Mouse (Mus musculus) small intestine, adult 2 months (tissue): ENCODE data around the gene Smpd3. TPM values are rescaled to one million over a fixed set of nuclear protein-coding genes. Genes with fewer than 3 reads are reported as not detected.
A peak's percentile ranks its signal among the peaks of the same experiment; 100 is the strongest.

Experiments
- H3K27ac ChIP-seq: fragments of 200-500 bp; 2 replicates; pipeline ENCODE4 v1.5.1; 2012; ENCODE audit warnings: low read depth, low read length, control low read depth, inconsistent platforms; ENCODE audit not compliant: insufficient read depth
- H3K27me3 ChIP-seq: fragments of 200-500 bp; 2 replicates; pipeline ENCODE4 v1.6.1; 2012; ENCODE audit warnings: mild to moderate bottlenecking, moderate library complexity, low read length, inconsistent platforms; ENCODE audit not compliant: control insufficient read depth, insufficient read depth
- H3K36me3 ChIP-seq: fragments of 200-500 bp; 2 replicates; pipeline ENCODE4 v1.6.1; 2012; ENCODE audit warnings: mild to moderate bottlenecking, low read length, control low read depth, inconsistent platforms; ENCODE audit not compliant: control insufficient read depth, insufficient read depth
- H3K4me1 ChIP-seq: fragments of 200-500 bp; 2 replicates; pipeline ENCODE4 v1.6.1; 2012; ENCODE audit warnings: low read length, inconsistent platforms, mixed read lengths; ENCODE audit not compliant: control insufficient read depth, insufficient read depth, insufficient read length
- H3K4me3 ChIP-seq: fragments of 200-500 bp; 2 replicates; pipeline ENCODE4 v1.5.1; 2012; ENCODE audit warnings: low read depth, mild to moderate bottlenecking, control low read depth, inconsistent platforms, low read length, moderate library complexity
- CTCF ChIP-seq: fragments of 200-500 bp; IDR thresholded peaks from 2 replicates; pipeline ENCODE4 v1.5.1; 2012; ENCODE audit warnings: low read depth, mild to moderate bottlenecking, control low read depth, inconsistent platforms, low read length, moderate library complexity, mixed read lengths; ENCODE audit not compliant: insufficient replicate concordance, insufficient read length; ENCODE audit errors: extremely low read depth
- POLR2A ChIP-seq: fragments of 200-500 bp; IDR thresholded peaks from 2 replicates; pipeline ENCODE4 v1.6.1; 2012; ENCODE audit warnings: low read depth, mild to moderate bottlenecking, control low read depth, inconsistent platforms, low read length, moderate library complexity
- WGBS: fragments of 180-500 bp; shearing (Covaris S2); methylation state at CpG from one replicate; pipeline ENCODE4 v1.1.7; 2018; 5-methylcytosine and 5-hydroxymethylcytosine counted together
- polyA plus RNA-seq: library from polyadenylated mRNA; depleted of rRNA; stranded (reverse); fragments of >200 nt; gene quantifications from 2 replicates; pipeline ENCODE4 v1.2.3, GENCODE M21; 2012

The Smpd3 gene
- polyA plus RNA-seq, 1 experiment = 73.6 TPM

DNA sequence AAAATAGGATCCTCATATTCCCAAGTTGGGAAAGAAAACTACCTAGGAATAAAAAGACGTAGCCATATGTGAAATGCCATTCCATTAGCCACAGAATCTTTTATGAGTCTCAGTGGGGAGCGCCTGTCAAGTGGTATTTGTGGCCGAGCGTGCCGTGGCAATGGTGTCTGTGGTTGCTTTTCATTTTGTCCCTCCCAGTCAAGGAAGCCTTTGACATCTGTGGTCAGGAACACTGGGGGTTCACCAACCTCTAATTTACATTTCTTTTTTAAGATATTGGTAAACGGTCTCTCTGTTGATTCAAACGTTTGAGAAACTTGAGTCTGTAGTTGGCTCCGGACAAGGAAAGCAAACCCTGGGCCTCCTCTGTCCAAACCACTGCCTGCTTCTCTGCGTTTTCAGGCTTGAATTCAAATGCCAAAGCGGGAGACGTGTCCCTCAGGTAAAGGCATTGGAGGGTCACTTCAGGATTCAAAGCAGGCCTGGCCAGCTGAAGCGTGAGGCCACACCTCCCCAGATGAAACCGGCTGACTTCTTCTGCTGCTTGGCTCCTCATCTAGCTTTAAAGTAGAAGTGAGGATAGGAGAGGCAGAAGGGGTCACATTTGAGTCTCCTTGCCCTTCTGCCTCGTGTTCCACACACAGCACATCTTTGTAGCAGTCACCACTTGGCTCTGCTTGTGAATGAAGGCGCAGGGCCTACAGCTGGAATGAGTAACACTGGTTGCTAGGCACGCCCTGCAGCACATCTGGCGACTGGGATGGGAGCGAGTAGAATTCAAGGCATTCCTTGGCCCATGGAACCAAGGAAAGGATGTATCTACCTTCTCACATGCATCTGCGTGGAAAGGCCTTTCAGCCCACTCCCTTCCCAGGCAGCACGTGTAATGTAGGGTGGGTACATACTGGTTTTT lies 45.0 kb downstream of the Smpd3 start:
- H3K4me3 ChIP-seq = no peak overlapping the region

DNA sequence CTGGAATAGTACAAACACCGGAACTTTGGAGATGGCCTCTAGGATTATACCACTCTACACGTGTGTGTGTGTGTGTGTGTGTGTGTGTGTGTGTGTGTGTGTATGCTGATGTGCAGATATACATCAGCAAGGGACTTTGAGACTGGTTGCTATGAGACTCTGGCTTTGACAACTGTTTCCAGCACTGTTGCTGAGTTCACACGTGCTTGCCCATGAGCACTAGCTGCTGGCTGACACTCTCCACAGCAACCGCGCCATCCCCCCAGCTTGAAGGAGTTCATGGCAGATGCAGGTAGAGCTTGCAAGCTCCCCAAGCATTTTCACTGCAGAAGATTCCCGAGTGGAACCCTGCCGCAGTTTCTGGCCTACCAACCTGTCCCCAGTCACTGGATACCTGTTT lies 48.3 kb downstream of the Smpd3 start:
- WGBS = 43% methylated on average over 7 of the region's 7 CpGs
- no peak overlapping the region for H3K4me3 ChIP-seq
- H3K4me1 ChIP-seq = peaks cover 15% of the 10 kb centered on the region
- TF ChIP-seq CTCF (no peak), POLR2A (no peak)
- peak overlapping the region; percentile 52; the same call in 1 of the 2 replicates for H3K27ac ChIP-seq
- no peaks in the 10 kb centered on the region for H3K36me3 ChIP-seq
- H3K27me3 ChIP-seq = no peaks in the 10 kb centered on the region

More for the DNA sequence above, 45.0 kb downstream of the Smpd3 start:
- Histone ChIP-seq H3K4me1 (peaks cover 15% of the 10 kb centered on the region), H3K27me3 (no peaks in the 10 kb centered on the region), H3K27ac (no peak overlapping the region), H3K36me3 (no peaks in the 10 kb centered on the region)
- TF ChIP-seq POLR2A (no peak), CTCF (no peak)
- 79% methylated on average over 20 of the region's 20 CpGs for WGBS

DNA sequence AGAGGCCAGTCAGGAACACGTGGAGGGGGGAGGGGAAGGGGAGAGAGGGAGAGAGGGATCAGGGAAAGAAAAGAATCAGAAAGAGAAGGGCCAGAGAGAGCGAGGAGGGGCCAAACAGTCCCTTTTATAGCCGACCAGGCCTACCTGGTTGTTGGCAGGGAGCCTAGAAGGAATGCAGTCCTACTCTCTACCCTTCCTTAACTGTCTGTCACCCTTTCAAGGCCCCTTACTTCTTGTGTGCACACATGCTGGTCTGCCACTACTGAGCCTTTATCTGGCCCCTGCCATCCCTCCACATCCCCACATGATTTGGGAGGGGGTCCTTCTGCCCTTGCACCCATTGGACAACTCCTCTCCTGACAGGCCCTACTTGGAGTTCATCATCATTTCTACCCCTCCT lies 49.1 kb downstream of the Smpd3 start:
- no peak for TF ChIP-seq CTCF
- no peak for TF ChIP-seq POLR2A
- Histone ChIP-seq H3K4me3 (no peak overlapping the region), H3K36me3 (no peaks in the 10 kb centered on the region), H3K27ac (peak overlapping the region; percentile 52), H3K4me1 (peaks cover 15% of the 10 kb centered on the region), H3K27me3 (no peaks in the 10 kb centered on the region)
- WGBS = 5% methylated on average over 3 of the region's 3 CpGs

DNA sequence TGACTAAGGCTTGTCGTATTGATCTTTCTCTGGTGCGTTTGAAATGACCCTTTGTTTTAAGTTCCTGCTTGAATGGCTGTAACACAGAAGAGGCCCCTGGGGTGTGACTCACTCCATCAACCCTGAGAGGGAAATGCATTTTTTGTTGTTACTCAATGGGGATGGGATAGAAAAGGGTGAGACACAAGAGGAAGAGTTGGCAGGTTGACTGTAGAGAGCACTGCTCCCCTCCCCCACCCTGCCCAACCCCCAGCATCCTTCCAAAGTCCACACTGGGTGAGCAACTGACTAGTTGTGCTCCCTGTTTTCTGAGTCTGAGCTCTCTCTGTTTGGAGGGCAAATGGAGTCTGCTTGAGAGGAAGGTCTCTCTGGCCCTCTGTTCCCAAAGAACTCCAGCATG lies 50.3 kb downstream of the Smpd3 start:
- TF ChIP-seq CTCF (no peak), POLR2A (no peak)
- H3K27ac ChIP-seq = peak overlapping the region; percentile 91
- peaks cover 15% of the 10 kb centered on the region for H3K4me1 ChIP-seq
- H3K4me3 ChIP-seq = no peak overlapping the region
- WGBS = 12% methylated on average over 2 of the region's 2 CpGs
- H3K36me3 ChIP-seq = no peaks in the 10 kb centered on the region
- H3K27me3 ChIP-seq = no peaks in the 10 kb centered on the region

DNA sequence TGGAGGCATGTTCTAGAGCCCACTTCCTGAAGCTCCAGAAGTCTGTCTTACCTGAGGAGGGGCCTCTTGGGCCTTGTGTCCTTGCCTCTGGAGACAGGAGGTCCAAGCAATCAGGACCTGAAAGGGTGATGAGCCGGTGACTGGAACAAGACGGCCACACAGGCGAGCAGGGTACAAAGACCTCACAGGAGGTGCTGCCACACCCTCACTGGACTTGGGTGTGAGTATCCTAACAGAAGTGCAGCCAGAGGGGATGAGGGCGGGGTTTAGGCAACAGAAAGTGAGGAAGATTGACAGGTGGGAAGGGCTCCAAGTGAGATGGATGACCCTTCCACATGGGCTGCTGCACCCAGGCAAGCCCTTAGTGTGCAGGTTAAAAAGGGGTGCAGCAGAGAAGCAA lies 56.9 kb downstream of the Smpd3 start:
- Histone ChIP-seq H3K4me3 (peak overlapping the region; percentile 55), H3K36me3 (no peaks in the 10 kb centered on the region; the same call in 1 of the 2 replicates), H3K27me3 (no peaks in the 10 kb centered on the region), H3K27ac (peak overlapping the region; percentile 85), H3K4me1 (peaks cover 31% of the 10 kb centered on the region)
- TF ChIP-seq POLR2A (peak; percentile 63; the same call in 1 of the 2 replicates), CTCF (no peak)
- 22% methylated on average over 4 of the region's 4 CpGs for WGBS

DNA sequence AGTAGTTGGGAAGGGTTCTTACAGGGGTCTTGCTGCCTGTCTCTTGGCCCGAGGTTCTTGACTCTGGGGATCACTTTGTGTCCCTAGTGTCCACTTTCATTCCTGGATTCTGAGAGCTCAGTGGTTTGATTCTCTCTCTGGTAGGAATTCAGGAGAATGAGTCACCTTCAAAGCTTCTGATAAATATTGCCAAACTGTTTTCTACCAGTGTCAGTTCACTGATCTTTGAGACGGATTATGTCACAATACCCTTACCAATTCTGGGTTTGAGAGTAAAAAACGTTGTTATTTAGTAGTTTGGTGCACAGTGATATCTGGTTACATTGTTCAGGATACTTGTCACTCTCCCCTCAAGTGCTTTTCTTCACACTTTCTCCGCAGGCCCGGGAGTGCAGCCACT lies 57.6 kb downstream of the Smpd3 start:
- TF ChIP-seq CTCF (no peak), POLR2A (no peak)
- Histone ChIP-seq H3K27ac (peak overlapping the region; percentile 88), H3K4me3 (peak overlapping the region; percentile 59), H3K27me3 (no peaks in the 10 kb centered on the region), H3K36me3 (peaks cover 1% of the 10 kb centered on the region; the same call in 1 of the 2 replicates), H3K4me1 (peaks cover 31% of the 10 kb centered on the region)
- 25% methylated on average over 5 of the region's 5 CpGs for WGBS

DNA sequence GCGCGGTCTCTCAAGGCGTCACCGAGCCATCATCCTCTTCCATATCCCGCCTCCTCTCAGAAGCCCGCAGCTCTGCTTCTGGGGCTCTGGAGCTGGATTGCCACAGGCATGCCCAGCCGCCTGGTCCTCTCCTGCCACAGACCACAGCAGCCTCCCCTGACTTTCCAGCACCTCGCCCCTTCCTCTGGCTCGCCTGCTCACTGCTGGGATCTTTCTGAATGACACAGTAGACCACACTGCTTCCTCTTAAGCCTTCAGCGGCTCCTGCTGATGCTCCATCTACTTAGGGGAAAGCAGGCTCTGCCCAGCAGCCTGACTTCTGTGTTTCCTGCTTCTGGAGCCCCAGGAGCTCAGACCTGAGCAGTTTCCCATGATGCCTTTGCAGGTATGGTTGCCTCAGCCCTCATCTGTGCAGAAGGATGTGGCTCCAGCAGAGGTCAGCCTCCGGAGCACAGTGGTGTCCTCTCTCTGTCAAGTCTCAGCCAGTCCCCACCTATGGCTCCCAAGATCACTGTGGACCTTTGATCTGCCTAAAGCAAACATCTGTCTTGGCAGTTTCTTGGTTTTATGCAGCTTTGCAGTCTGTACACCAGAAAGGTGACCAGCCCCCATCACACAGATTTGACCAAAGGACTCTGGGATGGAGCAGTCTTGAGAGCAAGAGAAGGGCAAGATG lies 59.3 kb downstream of the Smpd3 start:
- no peaks in the 10 kb centered on the region for H3K27me3 ChIP-seq
- WGBS = 25% methylated on average over 11 of the region's 11 CpGs
- peaks cover 4% of the 10 kb centered on the region; the same call in 1 of the 2 replicates for H3K36me3 ChIP-seq
- peak overlapping the region; percentile 52 for H3K4me3 ChIP-seq
- H3K27ac ChIP-seq = peak overlapping the region; percentile 88
- peaks cover 31% of the 10 kb centered on the region for H3K4me1 ChIP-seq
- TF ChIP-seq CTCF = 0 out of 2 replicates have a peak, but pooled peaks have one; percentile 13
- TF ChIP-seq POLR2A = no peak
